Mouse (Mus musculus): Measurements from ENCODE around the gene Hmx1. TPM values are rescaled to one million over a fixed set of nuclear protein-coding genes. Genes with fewer than 3 reads are reported as not detected.

Hmx1 gene
- total and polyA plus RNA-seq, 2 experiments, result not detected

DNA sequence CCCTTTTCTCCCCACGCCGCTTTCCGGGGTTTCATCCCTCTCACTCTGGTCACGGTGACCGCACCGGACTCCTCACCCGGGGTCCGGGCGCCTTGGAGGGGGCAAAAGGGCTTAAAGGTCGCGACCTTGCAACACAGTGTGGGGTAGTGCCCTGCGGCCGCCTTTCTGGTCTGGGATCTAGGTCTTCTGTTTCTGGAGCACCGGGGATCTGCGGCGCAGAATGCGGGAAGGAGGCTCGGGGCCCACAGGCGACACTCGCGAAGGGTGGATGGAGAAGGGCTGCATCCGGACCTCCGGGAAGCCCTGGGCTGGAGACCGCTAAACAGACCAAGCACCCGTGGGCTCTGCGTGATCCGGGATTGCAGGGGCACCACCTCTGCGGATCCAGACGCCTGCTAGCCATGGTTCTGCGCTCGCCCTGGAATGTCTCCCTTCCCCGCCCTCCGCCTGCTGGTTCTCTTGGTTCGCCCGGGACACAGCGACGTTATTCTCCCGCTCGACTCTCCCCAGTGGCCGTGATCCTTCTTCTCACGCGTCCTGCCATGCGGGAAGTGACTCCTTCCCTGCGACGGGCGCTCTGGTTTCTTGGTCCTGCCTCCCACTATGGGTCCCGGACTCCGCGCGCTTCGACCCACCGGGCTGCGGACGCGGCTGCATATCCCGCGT lies 8.2 kb downstream of the Hmx1 start:
- Histone ChIP-seq H3K4me3 (ENCODE audit: insufficient read depth, low read depth, low read length) (no peak overlapping the region), H3K4me1 (ENCODE audit: control insufficient read depth, insufficient read depth, low read length) (peaks cover 5% of the 10 kb centered on the region), H3K27me3 (ENCODE audit: control insufficient read depth, insufficient read depth, low read length) (peaks cover 33% of the 10 kb centered on the region), H3K27ac (replicated peaks; ENCODE audit: insufficient read depth, low read depth, low read length) (no peak overlapping the region), H3K36me3 (ENCODE audit: control insufficient read depth, insufficient read depth, low read length) (no peaks in the 10 kb centered on the region), H3K9ac (ENCODE audit: low read depth, low read length) (no peak overlapping the region), H3K79me2 (ENCODE audit: control insufficient read depth, insufficient read depth, low read length) (no peaks in the 10 kb centered on the region)
- 4% methylated on average over 57 of the region's 57 CpGs for WGBS
- TF ChIP-seq CTCF (IDR thresholded peaks at IDR 0.05; ENCODE audit: low read depth, low read length) (no peak), POLR2A (IDR thresholded peaks at IDR 0.05; ENCODE audit: extremely low read depth, insufficient read depth, low read length) (no peak)
- DNase-seq (ENCODE audit: extremely low read depth, low read depth, low spot score), result no peak

DNA sequence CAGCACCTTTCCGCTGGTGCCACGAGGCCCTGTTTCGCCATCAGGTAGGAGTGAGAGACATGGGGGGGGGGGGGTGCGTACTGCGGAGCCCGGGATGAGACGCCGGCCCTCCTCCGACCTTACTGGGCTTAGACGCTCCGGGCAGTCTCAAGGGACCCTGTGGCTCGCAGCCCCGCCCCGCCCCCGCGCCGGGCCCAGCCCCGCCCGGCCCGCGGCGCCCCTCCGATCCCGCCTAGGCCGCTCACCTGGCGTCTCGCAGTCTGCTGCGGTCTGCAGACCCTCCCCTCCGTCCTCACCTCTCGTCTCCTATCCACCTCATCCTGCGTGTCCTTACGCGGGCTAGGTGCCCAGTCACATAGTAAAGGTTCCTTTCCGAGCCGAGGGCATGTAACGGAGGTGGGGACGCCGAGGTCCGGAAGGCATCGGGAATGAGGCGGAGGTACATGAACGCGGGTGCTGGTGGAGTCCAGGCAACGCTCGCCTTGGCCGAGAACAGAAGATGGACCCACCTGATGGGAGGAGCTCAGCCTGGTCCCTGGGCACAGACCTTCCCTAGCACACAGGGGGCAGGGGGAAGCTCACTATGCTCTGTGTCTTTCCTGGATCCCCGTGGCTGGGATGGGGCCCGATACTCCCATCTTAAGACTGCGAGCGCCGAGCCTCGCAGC lies 8.9 kb downstream of the Hmx1 start:
- peaks cover 29% of the 10 kb centered on the region for H3K27me3 ChIP-seq (ENCODE audit: control insufficient read depth, insufficient read depth, low read length)
- 3% methylated on average over 36 of the region's 52 CpGs for WGBS
- H3K4me1 ChIP-seq (ENCODE audit: control insufficient read depth, insufficient read depth, low read length), result peaks cover 5% of the 10 kb centered on the region
- no peak overlapping the region for H3K4me3 ChIP-seq (ENCODE audit: insufficient read depth, low read depth, low read length)
- TF ChIP-seq POLR2A (IDR thresholded peaks at IDR 0.05; ENCODE audit: extremely low read depth, insufficient read depth, low read length) (no peak), CTCF (IDR thresholded peaks at IDR 0.05; ENCODE audit: low read depth, low read length) (no peak)
- no peak overlapping the region for H3K9ac ChIP-seq (ENCODE audit: low read depth, low read length)
- H3K79me2 ChIP-seq (ENCODE audit: control insufficient read depth, insufficient read depth, low read length), result no peaks in the 10 kb centered on the region
- no peak for DNase-seq (ENCODE audit: extremely low read depth, low read depth, low spot score)
- no peak overlapping the region for H3K27ac ChIP-seq (replicated peaks; ENCODE audit: insufficient read depth, low read depth, low read length)
- H3K36me3 ChIP-seq (ENCODE audit: control insufficient read depth, insufficient read depth, low read length), result no peaks in the 10 kb centered on the region

DNA sequence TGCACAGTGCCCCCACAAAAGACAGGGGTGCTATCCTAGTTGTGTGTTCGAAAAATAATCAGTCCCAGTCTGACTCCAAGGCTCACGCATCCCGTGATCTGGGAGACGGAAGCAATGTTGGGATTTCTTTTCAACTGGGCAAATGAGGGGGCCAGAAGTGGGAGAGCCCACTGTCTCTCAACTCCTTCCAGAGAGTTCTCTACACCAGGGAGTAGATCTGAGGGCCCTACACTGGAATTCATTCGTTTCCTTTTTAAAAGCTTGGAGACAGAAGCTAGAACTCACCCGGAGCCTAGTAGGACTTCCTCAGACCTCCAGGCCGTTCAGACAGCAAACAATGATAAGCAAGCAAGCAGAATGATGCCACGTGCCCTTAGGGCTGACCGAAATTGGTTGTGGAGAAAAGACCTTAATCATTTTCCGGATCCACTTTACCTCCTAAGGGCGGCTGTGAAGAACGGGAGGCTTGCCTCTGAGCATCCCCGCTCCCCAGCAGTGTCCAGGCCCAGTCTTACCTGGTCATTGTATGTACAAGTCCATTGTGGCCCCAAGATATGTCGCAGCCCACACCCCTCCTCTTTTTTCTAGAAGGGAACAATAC lies 9.5 kb downstream of the Hmx1 start:
- H3K36me3 ChIP-seq (ENCODE audit: control insufficient read depth, insufficient read depth, low read length), result no peaks in the 10 kb centered on the region
- no peak overlapping the region for H3K9ac ChIP-seq (ENCODE audit: low read depth, low read length)
- peaks cover 5% of the 10 kb centered on the region for H3K4me1 ChIP-seq (ENCODE audit: control insufficient read depth, insufficient read depth, low read length)
- no peaks in the 10 kb centered on the region for H3K79me2 ChIP-seq (ENCODE audit: control insufficient read depth, insufficient read depth, low read length)
- no peak for DNase-seq (ENCODE audit: extremely low read depth, low read depth, low spot score)
- 6% methylated on average over 14 of the region's 14 CpGs for WGBS
- H3K27ac ChIP-seq (replicated peaks; ENCODE audit: insufficient read depth, low read depth, low read length), result no peak overlapping the region
- no peak overlapping the region for H3K4me3 ChIP-seq (ENCODE audit: insufficient read depth, low read depth, low read length)
- peaks cover 29% of the 10 kb centered on the region for H3K27me3 ChIP-seq (ENCODE audit: control insufficient read depth, insufficient read depth, low read length)
- TF ChIP-seq CTCF (IDR thresholded peaks at IDR 0.05; ENCODE audit: low read depth, low read length) (no peak), POLR2A (IDR thresholded peaks at IDR 0.05; ENCODE audit: extremely low read depth, insufficient read depth, low read length) (no peak)

DNA sequence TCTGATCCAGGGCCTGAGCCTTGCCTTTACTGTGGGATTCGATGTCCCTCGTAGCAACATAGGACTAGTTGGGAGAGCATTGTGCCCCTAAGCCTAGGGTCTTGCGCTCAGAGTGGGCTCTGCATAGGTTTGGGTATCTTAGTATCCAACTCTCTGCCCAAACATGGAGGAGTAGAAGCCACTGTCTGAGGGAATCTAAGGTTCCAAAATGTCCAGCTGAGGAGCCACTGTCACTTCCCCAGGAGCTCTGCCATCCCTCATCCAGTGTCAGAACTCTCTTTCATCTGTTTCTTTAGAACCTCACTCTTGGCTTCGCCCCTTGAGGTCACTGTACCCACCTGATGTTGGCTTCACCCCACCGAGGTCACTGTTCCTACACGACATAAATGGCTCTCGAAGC lies 10.2 kb downstream of the Hmx1 start:
- H3K4me3 ChIP-seq (ENCODE audit: insufficient read depth, low read depth, low read length), result no peak overlapping the region
- TF ChIP-seq POLR2A (IDR thresholded peaks at IDR 0.05; ENCODE audit: extremely low read depth, insufficient read depth, low read length) (no peak), CTCF (IDR thresholded peaks at IDR 0.05; ENCODE audit: low read depth, low read length) (no peak)
- DNase-seq (ENCODE audit: extremely low read depth, low read depth, low spot score), result no peak
- H3K9ac ChIP-seq (ENCODE audit: low read depth, low read length), result no peak overlapping the region
- H3K36me3 ChIP-seq (ENCODE audit: control insufficient read depth, insufficient read depth, low read length), result no peaks in the 10 kb centered on the region
- peaks cover 29% of the 10 kb centered on the region for H3K27me3 ChIP-seq (ENCODE audit: control insufficient read depth, insufficient read depth, low read length)
- no peak overlapping the region for H3K27ac ChIP-seq (replicated peaks; ENCODE audit: insufficient read depth, low read depth, low read length)
- no peaks in the 10 kb centered on the region for H3K79me2 ChIP-seq (ENCODE audit: control insufficient read depth, insufficient read depth, low read length)
- peaks cover 5% of the 10 kb centered on the region for H3K4me1 ChIP-seq (ENCODE audit: control insufficient read depth, insufficient read depth, low read length)
- 8% methylated on average over 7 of the region's 7 CpGs for WGBS

DNA sequence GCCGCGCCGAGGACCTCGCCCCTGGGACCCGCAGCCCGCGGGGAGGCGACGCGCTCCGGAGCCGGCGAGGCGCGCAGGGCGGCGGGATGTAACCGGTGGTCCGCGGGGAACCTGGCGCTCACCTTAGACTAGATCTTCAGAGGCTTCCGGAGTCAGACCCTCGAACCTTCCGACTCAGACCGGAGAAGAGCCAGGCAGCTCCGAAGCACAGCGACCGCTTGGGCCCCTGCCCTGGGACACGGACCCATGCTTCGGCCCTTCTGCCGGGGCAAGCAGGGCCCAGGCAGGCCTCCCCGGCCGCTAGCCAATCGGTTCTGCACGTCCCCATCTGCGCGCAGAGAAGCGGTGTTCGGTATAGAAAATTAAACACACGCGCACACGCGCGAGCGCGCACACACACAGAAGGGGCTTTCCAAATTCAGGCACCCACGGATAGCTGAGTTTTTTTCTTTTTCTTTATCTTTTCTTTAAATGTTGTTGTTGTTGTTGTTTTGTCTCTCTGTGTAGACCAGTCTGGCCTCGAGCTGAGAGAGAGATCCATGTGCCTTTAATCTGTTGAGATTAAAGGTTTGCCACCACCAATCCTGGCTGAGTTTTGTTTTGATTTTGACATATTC lies 10.9 kb downstream of the Hmx1 start:
- no peak overlapping the region for H3K27ac ChIP-seq (replicated peaks; ENCODE audit: insufficient read depth, low read depth, low read length)
- no peak overlapping the region for H3K4me3 ChIP-seq (ENCODE audit: insufficient read depth, low read depth, low read length)
- peaks cover 29% of the 10 kb centered on the region for H3K27me3 ChIP-seq (ENCODE audit: control insufficient read depth, insufficient read depth, low read length)
- H3K36me3 ChIP-seq (ENCODE audit: control insufficient read depth, insufficient read depth, low read length), result no peaks in the 10 kb centered on the region
- H3K79me2 ChIP-seq (ENCODE audit: control insufficient read depth, insufficient read depth, low read length), result no peaks in the 10 kb centered on the region
- no peak for TF ChIP-seq CTCF (IDR thresholded peaks at IDR 0.05; ENCODE audit: low read depth, low read length)
- TF ChIP-seq POLR2A (IDR thresholded peaks at IDR 0.05; ENCODE audit: extremely low read depth, insufficient read depth, low read length), result no peak
- no peak for DNase-seq (ENCODE audit: extremely low read depth, low read depth, low spot score)
- 4% methylated on average over 48 of the region's 48 CpGs for WGBS
- H3K4me1 ChIP-seq (ENCODE audit: control insufficient read depth, insufficient read depth, low read length), result peaks cover 5% of the 10 kb centered on the region
- H3K9ac ChIP-seq (ENCODE audit: low read depth, low read length), result no peak overlapping the region

All from liver, adult 2 months (tissue).